Mouse (Mus musculus) hindbrain, embryonic 10.5 days (tissue): ENCODE measurements at regions not wholly inside any gene's neighbourhood (a gene's known extent, or its start where the extent isn't known, plus 50 kb on each side); places are given as distances from the start of the nearest gene placed in this dataset.

Source experiments
- DNase-seq: peaks from one replicate; pipeline ENCODE4 v3.0.0-alpha.2; 2017; ENCODE audit warnings: low spot score
- H3K27ac ChIP-seq: fragments of 300-500 bp; sonication (generic); 2 replicates; pipeline ENCODE4 v1.5.1; 2016; ENCODE audit warnings: mild to moderate bottlenecking, moderate library complexity
- H3K27me3 ChIP-seq: fragments of 300-500 bp; sonication (generic); 2 replicates; pipeline ENCODE4 v1.6.1; 2016; ENCODE audit warnings: mild to moderate bottlenecking; ENCODE audit not compliant: poor library complexity, insufficient read depth, severe bottlenecking
- H3K36me3 ChIP-seq: fragments of 300-500 bp; sonication (generic); 2 replicates; pipeline ENCODE4 v1.6.1; 2016; ENCODE audit warnings: mild to moderate bottlenecking, moderate library complexity
- H3K4me1 ChIP-seq: fragments of 300-500 bp; sonication (generic); replicated peaks from 2 replicates; pipeline ENCODE4 v1.6.1; 2016; ENCODE audit warnings: mild to moderate bottlenecking
- H3K4me3 ChIP-seq: fragments of 300-500 bp; sonication (generic); 2 replicates; pipeline ENCODE4 v1.5.1; 2016; ENCODE audit warnings: mild to moderate bottlenecking, moderate library complexity
- H3K9me3 ChIP-seq: fragments of 300-500 bp; sonication (generic); 2 replicates; pipeline ENCODE4 v1.6.1; 2016; ENCODE audit warnings: mild to moderate bottlenecking, moderate library complexity
- WGBS: fragments of 180-500 bp; shearing (Covaris S2); methylation state at CpG from one replicate; pipeline ENCODE4 v1.1.7; 2016; 5-methylcytosine and 5-hydroxymethylcytosine counted together

DNA sequence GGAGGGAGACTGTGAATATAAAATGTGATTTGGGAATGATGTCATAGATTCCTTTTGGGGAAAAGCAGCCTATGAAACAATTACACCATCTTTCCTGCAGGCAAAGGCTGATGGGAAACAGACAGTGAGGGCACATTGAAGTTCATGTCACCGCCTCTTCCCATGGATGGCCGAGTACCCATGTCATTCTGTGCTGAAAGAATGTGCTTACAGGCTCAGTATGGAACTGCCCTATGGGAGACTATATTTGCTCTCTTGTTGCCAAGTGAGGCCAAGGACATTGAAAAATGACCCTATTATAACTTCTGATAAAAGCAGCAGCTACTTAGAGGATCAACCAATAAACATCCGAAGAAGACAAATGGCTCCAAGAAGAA lies 127.7 kb upstream of the Sash1 start:
- Histone ChIP-seq H3K27ac (no peak overlapping the region), H3K27me3 (no peaks in the 10 kb centered on the region), H3K4me1 (peaks cover 5% of the 10 kb centered on the region; the same call in 1 of the 2 replicates), H3K4me3 (no peak overlapping the region), H3K9me3 (no peaks in the 10 kb centered on the region), H3K36me3 (no peaks in the 10 kb centered on the region)
- DNase-seq, result no peak
- 76% methylated on average over 3 of the region's 3 CpGs for WGBS

GRCm38 (mm10) chr10:9012829-9013548 lies 127.1 kb upstream of the Sash1 start:
- no peaks in the 10 kb centered on the region for H3K9me3 ChIP-seq
- H3K27ac ChIP-seq, result no peak overlapping the region
- peaks cover 5% of the 10 kb centered on the region; the same call in 1 of the 2 replicates for H3K4me1 ChIP-seq
- H3K36me3 ChIP-seq, result no peaks in the 10 kb centered on the region
- H3K4me3 ChIP-seq, result no peak overlapping the region
- no peaks in the 10 kb centered on the region for H3K27me3 ChIP-seq
- DNase-seq, result peak; percentile 66
- 40% methylated on average over 5 of the region's 5 CpGs for WGBS

GRCm38 (mm10) chr10:9011906-9012305 lies 126.0 kb upstream of the Sash1 start:
- Histone ChIP-seq H3K27me3 (no peaks in the 10 kb centered on the region), H3K27ac (no peak overlapping the region), H3K4me1 (peaks cover 5% of the 10 kb centered on the region; the same call in 1 of the 2 replicates), H3K4me3 (no peak overlapping the region), H3K9me3 (no peaks in the 10 kb centered on the region), H3K36me3 (no peaks in the 10 kb centered on the region)
- no peak for DNase-seq
- WGBS, result 70% methylated on average over 2 of the region's 2 CpGs

DNA sequence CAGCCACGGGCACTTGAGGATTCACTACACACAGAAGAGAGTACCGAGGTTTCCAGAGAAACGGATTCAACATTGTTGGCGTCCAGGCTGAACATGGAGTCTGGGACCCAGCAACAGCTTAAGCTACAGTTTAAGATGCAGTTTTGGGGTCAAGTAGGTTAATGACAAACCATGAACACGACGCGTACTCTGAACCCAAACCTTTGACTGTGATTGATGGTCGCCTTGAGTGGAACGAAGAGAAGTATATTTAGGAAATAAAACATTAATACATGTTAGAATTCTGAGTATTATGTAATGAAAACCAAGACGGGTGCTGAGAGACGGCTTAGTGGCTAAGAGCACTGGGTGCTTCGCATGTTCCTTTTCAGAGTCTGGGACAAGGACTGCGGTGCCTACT lies 124.3 kb upstream of the Sash1 start:
- no peak for DNase-seq
- no peaks in the 10 kb centered on the region for H3K27me3 ChIP-seq
- H3K9me3 ChIP-seq, result no peaks in the 10 kb centered on the region
- no peak overlapping the region for H3K4me3 ChIP-seq
- H3K27ac ChIP-seq, result no peak overlapping the region
- H3K4me1 ChIP-seq, result peaks cover 5% of the 10 kb centered on the region; the same call in 1 of the 2 replicates
- no peaks in the 10 kb centered on the region for H3K36me3 ChIP-seq
- WGBS, result 90% methylated on average over 13 of the region's 13 CpGs

DNA sequence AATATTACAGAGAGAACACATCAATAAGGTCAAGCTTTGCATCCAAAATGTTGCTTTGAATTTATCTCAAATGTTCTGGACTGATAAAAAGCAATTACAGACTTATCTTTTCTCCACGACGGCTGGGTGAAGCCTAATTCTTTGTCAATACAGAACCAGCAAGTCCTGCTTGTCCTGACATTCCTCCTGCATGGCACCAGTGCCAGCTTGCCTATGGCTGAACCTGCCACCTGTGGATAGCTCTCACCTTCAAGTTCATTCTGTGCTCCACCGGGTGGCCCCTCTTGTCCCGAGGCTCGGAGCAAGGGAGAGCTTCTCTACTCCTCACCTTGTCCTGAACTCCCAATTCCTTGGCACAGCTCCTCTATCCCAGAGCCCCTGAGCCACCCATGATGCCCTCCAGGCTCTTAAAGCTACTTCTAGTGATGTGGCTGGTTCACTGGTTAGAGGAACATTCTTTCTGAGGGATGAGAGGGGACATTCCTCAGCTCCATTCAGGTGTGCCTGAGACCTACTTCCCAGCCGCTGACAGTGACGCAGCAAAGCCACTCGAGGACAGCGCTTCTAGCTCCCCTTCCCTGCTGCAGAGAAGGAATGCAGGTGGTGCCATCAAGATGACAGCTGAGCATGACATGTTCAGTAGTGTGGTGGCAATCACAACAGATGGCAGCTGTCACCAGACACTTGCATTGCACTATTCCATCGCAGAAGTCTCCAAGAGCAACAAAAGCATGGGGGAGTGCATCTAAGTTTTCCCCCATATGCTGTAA lies 119.5 kb upstream of the Sash1 start:
- no peak overlapping the region for H3K4me3 ChIP-seq
- H3K27ac ChIP-seq, result no peak overlapping the region
- WGBS, result 73% methylated on average over 10 of the region's 10 CpGs
- DNase-seq, result no peak
- no peaks in the 10 kb centered on the region for H3K27me3 ChIP-seq
- H3K9me3 ChIP-seq, result no peaks in the 10 kb centered on the region
- no peaks in the 10 kb centered on the region; the same call in 1 of the 2 replicates for H3K4me1 ChIP-seq
- no peaks in the 10 kb centered on the region for H3K36me3 ChIP-seq

- Histone ChIP-seq H3K9me3 (no peaks in the 10 kb centered on the region), H3K27ac (no peak overlapping the region), H3K27me3 (no peaks in the 10 kb centered on the region), H3K4me1 (peaks cover 7% of the 10 kb centered on the region), H3K4me3 (no peak overlapping the region), H3K36me3 (no peaks in the 10 kb centered on the region)
- WGBS, result 89% methylated on average over 5 of the region's 5 CpGs
- no peak for DNase-seq
Measured at GRCm38 (mm10) chr10:9002261-9002660, 116.4 kb upstream of the Sash1 start.

GRCm38 (mm10) chr10:8998758-8999398 lies 113.0 kb upstream of the Sash1 start:
- DNase-seq, result no peak
- H3K4me3 ChIP-seq, result no peak overlapping the region
- H3K4me1 ChIP-seq, result peaks cover 7% of the 10 kb centered on the region
- H3K36me3 ChIP-seq, result no peaks in the 10 kb centered on the region
- H3K9me3 ChIP-seq, result no peaks in the 10 kb centered on the region
- H3K27me3 ChIP-seq, result no peaks in the 10 kb centered on the region
- no peak overlapping the region for H3K27ac ChIP-seq
- 36% methylated on average over 5 of the region's 5 CpGs for WGBS

GRCm38 (mm10) chr10:8998356-8998755 lies 112.5 kb upstream of the Sash1 start:
- Histone ChIP-seq H3K36me3 (no peaks in the 10 kb centered on the region), H3K27ac (no peak overlapping the region), H3K9me3 (no peaks in the 10 kb centered on the region), H3K4me1 (peaks cover 7% of the 10 kb centered on the region), H3K4me3 (no peak overlapping the region), H3K27me3 (no peaks in the 10 kb centered on the region)
- DNase-seq, result no peak
- 75% methylated on average over 2 of the region's 2 CpGs for WGBS

- peaks cover 7% of the 10 kb centered on the region for H3K4me1 ChIP-seq
- 71% methylated on average over 3 of the region's 3 CpGs for WGBS
- no peak for DNase-seq
- no peak overlapping the region for H3K27ac ChIP-seq
- no peaks in the 10 kb centered on the region for H3K27me3 ChIP-seq
- H3K36me3 ChIP-seq, result no peaks in the 10 kb centered on the region
- no peaks in the 10 kb centered on the region for H3K9me3 ChIP-seq
- H3K4me3 ChIP-seq, result no peak overlapping the region
Measured at GRCm38 (mm10) chr10:8995097-8995496, 109.2 kb upstream of the Sash1 start.

DNA sequence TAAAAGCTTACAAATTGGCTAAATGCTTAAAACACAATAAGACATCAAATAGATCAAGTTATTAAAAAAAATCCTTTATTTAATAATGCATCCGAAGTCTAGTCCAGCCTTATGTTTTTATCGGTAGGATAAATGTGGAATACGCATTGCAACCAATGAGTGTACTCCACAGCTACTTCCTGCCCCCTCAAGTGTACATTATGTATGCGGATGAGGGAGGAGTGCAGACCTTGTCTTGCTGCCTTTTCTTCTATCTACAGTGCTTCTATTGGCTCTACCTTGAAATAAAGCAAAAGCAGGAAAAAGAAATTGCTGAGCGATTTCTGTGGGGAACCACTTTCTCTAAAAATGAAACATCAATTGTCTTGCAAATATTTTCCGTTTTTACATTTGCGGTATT lies 100.5 kb upstream of the Sash1 start:
- Histone ChIP-seq H3K4me3 (no peak overlapping the region), H3K27me3 (no peaks in the 10 kb centered on the region), H3K4me1 (no peaks in the 10 kb centered on the region; the same call in 1 of the 2 replicates), H3K27ac (no peak overlapping the region), H3K9me3 (no peaks in the 10 kb centered on the region), H3K36me3 (no peaks in the 10 kb centered on the region)
- DNase-seq, result no peak
- 89% methylated on average over 7 of the region's 7 CpGs for WGBS

DNA sequence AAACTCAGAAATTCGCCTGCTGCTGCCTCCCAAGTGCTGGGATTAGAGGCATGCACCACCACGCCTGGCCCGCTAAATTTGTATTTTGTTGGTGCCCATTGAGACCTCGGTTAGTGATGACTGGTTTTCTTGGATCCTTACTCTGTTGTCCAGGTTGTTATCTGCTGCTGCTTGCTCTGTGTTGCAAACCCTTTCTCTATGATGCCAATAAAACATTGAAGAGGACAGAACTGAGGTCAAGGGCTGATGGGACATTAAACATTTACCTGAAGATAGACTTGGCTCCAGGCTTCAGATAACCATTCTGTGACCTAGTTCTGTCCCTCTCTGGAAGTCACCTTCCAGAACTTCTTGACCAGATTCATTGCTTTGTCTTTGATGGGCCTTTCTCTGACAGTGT lies 97.5 kb upstream of the Sash1 start:
- 77% methylated on average over 4 of the region's 4 CpGs for WGBS
- Histone ChIP-seq H3K36me3 (no peaks in the 10 kb centered on the region), H3K27me3 (no peaks in the 10 kb centered on the region), H3K4me3 (no peak overlapping the region), H3K4me1 (no peaks in the 10 kb centered on the region), H3K27ac (no peak overlapping the region), H3K9me3 (no peaks in the 10 kb centered on the region)
- no peak for DNase-seq

- no peaks in the 10 kb centered on the region for H3K27me3 ChIP-seq
- H3K4me1 ChIP-seq, result no peaks in the 10 kb centered on the region
- H3K4me3 ChIP-seq, result no peak overlapping the region
- no peaks in the 10 kb centered on the region for H3K36me3 ChIP-seq
- WGBS, result 88% methylated on average over 1 of the region's 1 CpGs
- DNase-seq, result no peak
- no peaks in the 10 kb centered on the region for H3K9me3 ChIP-seq
- H3K27ac ChIP-seq, result no peak overlapping the region
Measured at GRCm38 (mm10) chr10:8980568-8980967, 94.7 kb upstream of the Sash1 start.

- Histone ChIP-seq H3K4me1 (no peaks in the 10 kb centered on the region), H3K4me3 (no peak overlapping the region), H3K27ac (no peak overlapping the region), H3K9me3 (no peaks in the 10 kb centered on the region), H3K36me3 (no peaks in the 10 kb centered on the region), H3K27me3 (no peaks in the 10 kb centered on the region)
- WGBS, result 94% methylated on average over 3 of the region's 3 CpGs
- DNase-seq, result no peak
Measured at GRCm38 (mm10) chr10:8978595-8978994, 92.7 kb upstream of the Sash1 start.
